Mouse (Mus musculus) MEL (cell line): ENCODE results near the gene Scn3b. TPM values are rescaled to one million over a fixed set of nuclear protein-coding genes. Genes with fewer than 3 reads are reported as not detected.

ENCODE experiments used
- DNase-seq: peaks from one replicate; pipeline ENCODE4 v3.0.0; 2011; ENCODE audit warnings: low read depth, low spot score
- H3K27ac ChIP-seq: 2 replicates; pipeline ENCODE4 v1.5.1; 2012; ENCODE audit warnings: low read depth, mild to moderate bottlenecking, control low read depth, low read length, moderate library complexity; ENCODE audit not compliant: control insufficient read depth
- H3K27me3 ChIP-seq, 2 experiments: fragments of 150-350 bp in 1 of 2; sonication (generic) in 1 of 2; 2 replicates each; pipeline ENCODE4 v1.6.1; 2012; ENCODE audit warnings: low read length in 2 of 2, mild to moderate bottlenecking in 2 of 2, improper control_type of control experiment in 1 of 2, moderate library complexity in 1 of 2; ENCODE audit not compliant: insufficient read depth in 2 of 2, control insufficient read depth in 1 of 2
- H3K36me3 ChIP-seq, 2 experiments: 2 replicates each; pipeline ENCODE4 v1.6.1; 2012 to 2014; ENCODE audit warnings: low read length in 2 of 2, improper control_type of control experiment in 1 of 2, inconsistent platforms in 1 of 2, mild to moderate bottlenecking in 1 of 2; ENCODE audit not compliant: insufficient read depth in 2 of 2, control insufficient read depth in 1 of 2
- H3K4me1 ChIP-seq, 2 experiments: fragments of 150-350 bp in 1 of 2; sonication (generic) in 1 of 2; 2 replicates each; pipeline ENCODE4 v1.6.1; 2012; ENCODE audit warnings: low read length in 2 of 2, improper control_type of control experiment in 1 of 2, mild to moderate bottlenecking in 1 of 2; ENCODE audit not compliant: insufficient read depth in 2 of 2, control insufficient read depth in 1 of 2
- H3K4me3 ChIP-seq, 2 experiments: fragments of 150-350 bp in 1 of 2; sonication (generic) in 1 of 2; 2 replicates each; pipeline ENCODE4 v1.5.1; 2012; ENCODE audit warnings: low read depth in 2 of 2, low read length in 2 of 2, mild to moderate bottlenecking in 2 of 2, moderate library complexity in 2 of 2, control low read depth in 1 of 2, improper control_type of control experiment in 1 of 2; ENCODE audit not compliant: control insufficient read depth in 1 of 2, insufficient read depth in 1 of 2
- H3K79me2 ChIP-seq: 2 replicates; pipeline ENCODE4 v1.6.1; 2012; ENCODE audit warnings: mild to moderate bottlenecking, low read length, moderate library complexity; ENCODE audit not compliant: control insufficient read depth, poor library complexity, insufficient read depth
- H3K9ac ChIP-seq: 2 replicates; pipeline ENCODE4 v1.6.1; 2012; ENCODE audit warnings: low read depth, mild to moderate bottlenecking, control low read depth, low read length, moderate library complexity; ENCODE audit not compliant: control insufficient read depth, poor library complexity, severe bottlenecking
- H3K9me3 ChIP-seq: fragments of 150-350 bp; sonication (generic); replicated peaks from 2 replicates; pipeline ENCODE4 v1.6.1; 2012; ENCODE audit warnings: mild to moderate bottlenecking, low read length, improper control_type of control experiment, moderate library complexity; ENCODE audit not compliant: insufficient read depth
- BHLHE40 ChIP-seq: IDR thresholded peaks from 2 replicates; pipeline ENCODE4 v1.6.1; 2012; ENCODE audit warnings: low read depth, mild to moderate bottlenecking, inconsistent platforms, low read length, improper control_type of control experiment, borderline replicate concordance
- CHD2 ChIP-seq: IDR thresholded peaks from 2 replicates; pipeline ENCODE4 v1.6.1; 2011; ENCODE audit warnings: low read length, improper control_type of control experiment
- E2F4 ChIP-seq: IDR thresholded peaks from 2 replicates; pipeline ENCODE4 v1.6.1; 2011; ENCODE audit warnings: low read depth, low read length, improper control_type of control experiment, borderline replicate concordance
- EP300 ChIP-seq, 2 experiments: IDR thresholded peaks; 2 replicates each; pipeline ENCODE4 v1.6.1; 2011; ENCODE audit warnings: improper control_type of control experiment in 2 of 2, low read length in 2 of 2, low read depth in 1 of 2, mild to moderate bottlenecking in 1 of 2
- ETS1 ChIP-seq: IDR thresholded peaks from 2 replicates; pipeline ENCODE4 v1.6.1; 2012; ENCODE audit warnings: low read depth, mild to moderate bottlenecking, inconsistent platforms, low read length, improper control_type of control experiment, moderate library complexity
- HCFC1 ChIP-seq: IDR thresholded peaks from 2 replicates; pipeline ENCODE4 v1.6.1; 2012; ENCODE audit warnings: low read depth, mild to moderate bottlenecking, inconsistent platforms, low read length, improper control_type of control experiment, moderate library complexity
- JUND ChIP-seq: IDR thresholded peaks from 2 replicates; pipeline ENCODE4 v1.6.1; 2011; ENCODE audit warnings: low read depth, mild to moderate bottlenecking, improper control_type of control experiment, low read length
- MAX ChIP-seq: IDR thresholded peaks from 2 replicates; pipeline ENCODE4 v1.6.1; 2011; ENCODE audit warnings: low read length, improper control_type of control experiment
- MAZ ChIP-seq: IDR thresholded peaks from 2 replicates; pipeline ENCODE4 v1.6.1; 2012; ENCODE audit warnings: low read depth, mild to moderate bottlenecking, inconsistent platforms, low read length, improper control_type of control experiment
- MXI1 ChIP-seq: IDR thresholded peaks from 2 replicates; pipeline ENCODE4 v1.6.1; 2011; ENCODE audit warnings: mild to moderate bottlenecking, low read depth, low read length, improper control_type of control experiment
- MYB ChIP-seq: IDR thresholded peaks from 2 replicates; pipeline ENCODE4 v1.6.1; 2011; ENCODE audit warnings: mild to moderate bottlenecking, low read depth, low read length, improper control_type of control experiment
- MYC ChIP-seq: IDR thresholded peaks from 2 replicates; pipeline ENCODE4 v1.6.1; 2011; ENCODE audit warnings: low read depth, mild to moderate bottlenecking, low read length, improper control_type of control experiment, moderate library complexity
- NELFE ChIP-seq: IDR thresholded peaks from 2 replicates; pipeline ENCODE4 v1.6.1; 2011; ENCODE audit warnings: low read depth, low read length, improper control_type of control experiment
- NRF1 ChIP-seq: IDR thresholded peaks from 2 replicates; pipeline ENCODE4 v1.6.1; 2014; ENCODE audit warnings: low read depth, mild to moderate bottlenecking, inconsistent platforms, low read length, improper control_type of control experiment, moderate library complexity; ENCODE audit not compliant: poor library complexity, insufficient read depth, severe bottlenecking
- POLR2A ChIP-seq, 2 experiments: IDR thresholded peaks; 2 replicates each; pipeline ENCODE4 v1.6.1; 2011 to 2012; ENCODE audit warnings: low read length in 2 of 2, mild to moderate bottlenecking in 2 of 2, control low read depth in 1 of 2, improper control_type of control experiment in 1 of 2, low read depth in 1 of 2, moderate library complexity in 1 of 2; ENCODE audit not compliant: control insufficient read depth in 1 of 2, insufficient read depth in 1 of 2, poor library complexity in 1 of 2
- POLR2AphosphoS5 ChIP-seq: IDR thresholded peaks from 2 replicates; pipeline ENCODE4 v1.6.1; 2012; ENCODE audit warnings: low read depth, borderline replicate concordance, mild to moderate bottlenecking, inconsistent platforms, low read length, moderate library complexity, mixed read lengths
- SMC3 ChIP-seq: IDR thresholded peaks from 2 replicates; pipeline ENCODE4 v1.6.1; 2011; ENCODE audit warnings: low read depth, low read length, improper control_type of control experiment
- TBP ChIP-seq: IDR thresholded peaks from 2 replicates; pipeline ENCODE4 v1.8.0; 2011; ENCODE audit warnings: low read depth, low read length, improper control_type of control experiment
- TCF12 ChIP-seq: IDR thresholded peaks from 2 replicates; pipeline ENCODE4 v1.6.1; 2014; ENCODE audit warnings: low read depth, mild to moderate bottlenecking, inconsistent platforms, low read length, improper control_type of control experiment, moderate library complexity
- USF2 ChIP-seq, 2 experiments: IDR thresholded peaks; 2 replicates each; pipeline ENCODE4 v1.6.1; 2011 to 2012; ENCODE audit warnings: improper control_type of control experiment in 2 of 2, low read length in 2 of 2, borderline replicate concordance in 1 of 2, inconsistent platforms in 1 of 2, low read depth in 1 of 2, mild to moderate bottlenecking in 1 of 2; ENCODE audit not compliant: insufficient read depth in 1 of 2
- ZC3H11A ChIP-seq: IDR thresholded peaks from 2 replicates; pipeline ENCODE4 v1.6.1; 2012; ENCODE audit warnings: low read depth, mild to moderate bottlenecking, inconsistent platforms, low read length, improper control_type of control experiment
- ZKSCAN1 ChIP-seq: IDR thresholded peaks from 2 replicates; pipeline ENCODE4 v1.6.1; 2012; ENCODE audit warnings: low read depth, mild to moderate bottlenecking, inconsistent platforms, low read length, improper control_type of control experiment, moderate library complexity
- ZNF384 ChIP-seq: IDR thresholded peaks from 2 replicates; pipeline ENCODE4 v1.6.1; 2012; ENCODE audit warnings: low read depth, mild to moderate bottlenecking, inconsistent platforms, low read length, improper control_type of control experiment
- polyA plus RNA-seq, 2 experiments: library from polyadenylated mRNA; stranded (reverse) in 1 of 2; unstranded in 1 of 2; fragments of >175 nt in 1 of 2; fragments of >200 nt in 1 of 2; gene quantifications; 2 replicates each; pipeline versions ENCODE4 v1.2.1 to v1.2.4; 2012; ENCODE audit warnings: low replicate concordance in 2 of 2, low read depth in 1 of 2; ENCODE audit not compliant: insufficient read length in 2 of 2, insufficient read depth in 1 of 2, missing spikeins in 1 of 2
- total RNA-seq: library from RNA; depleted of rRNA; stranded (reverse); fragments of 300-350 nt; gene quantifications from 2 replicates; pipeline ENCODE4 v1.2.3, GENCODE M21; 2012

The Scn3b gene
- total and polyA plus RNA-seq, 3 experiments = not detected

DNA sequence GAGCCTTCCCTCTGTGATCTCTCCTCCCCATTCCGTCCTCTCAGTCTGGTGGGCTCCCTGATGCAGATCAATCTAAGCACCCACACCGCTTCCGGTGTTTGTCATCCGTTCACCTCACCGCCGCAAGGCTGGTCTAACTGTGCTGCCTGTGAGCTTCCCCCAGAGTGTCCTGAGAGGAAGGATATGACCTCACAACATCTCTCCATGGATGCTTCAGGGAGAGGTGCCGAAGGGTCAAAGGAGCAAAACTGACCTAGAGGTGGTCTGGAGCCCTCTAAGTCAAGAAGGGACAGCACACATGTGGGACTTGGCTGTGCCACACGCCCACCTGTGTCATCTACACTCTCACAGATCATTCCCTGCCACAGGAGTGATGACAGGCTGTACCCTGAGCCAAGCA is 33.4 kb downstream of the Scn3b start:
- no peak overlapping the region for H3K9ac ChIP-seq
- no peaks in the 10 kb centered on the region for H3K79me2 ChIP-seq
- H3K27me3 ChIP-seq = no peaks in the 10 kb centered on the region
- H3K4me3 ChIP-seq = no peak overlapping the region
- no peak for DNase-seq
- TF ChIP-seq NELFE (no peak), TCF12 (no peak), POLR2AphosphoS5 (no peak), MXI1 (no peak), E2F4 (no peak), MAX (no peak), HCFC1 (no peak), JUND (no peak), ZC3H11A (no peak), CHD2 (no peak), ETS1 (no peak), TBP (no peak)
- no peaks in the 10 kb centered on the region for H3K36me3 ChIP-seq
- H3K4me1 ChIP-seq = no peaks in the 10 kb centered on the region
- H3K27ac ChIP-seq = no peak overlapping the region
- H3K9me3 ChIP-seq = no peaks in the 10 kb centered on the region

DNA sequence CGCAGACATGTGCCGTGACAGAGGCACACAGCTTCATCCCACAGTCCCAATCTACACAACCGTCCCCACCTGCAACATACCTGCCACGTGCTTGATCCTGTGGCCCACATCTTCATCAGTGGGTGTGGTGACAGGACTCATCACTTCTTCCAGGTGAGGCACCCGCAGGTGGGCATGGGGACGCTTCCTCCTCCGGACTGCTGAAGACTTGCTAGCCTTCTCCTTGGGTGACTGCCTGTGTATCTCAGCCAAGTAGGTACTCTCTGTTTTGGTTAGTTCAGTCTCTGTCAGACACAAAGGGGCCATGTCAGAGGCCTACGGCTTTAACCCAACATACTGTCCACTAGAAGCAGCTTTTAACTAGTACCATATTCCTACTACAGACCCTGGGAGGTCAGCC is 35.2 kb downstream of the Scn3b start:
- no peaks in the 10 kb centered on the region for H3K79me2 ChIP-seq
- no peak overlapping the region for H3K9ac ChIP-seq
- H3K27ac ChIP-seq = no peak overlapping the region
- no peaks in the 10 kb centered on the region for H3K4me1 ChIP-seq
- DNase-seq = no peak
- no peaks in the 10 kb centered on the region for H3K36me3 ChIP-seq
- H3K27me3 ChIP-seq = no peaks in the 10 kb centered on the region
- H3K9me3 ChIP-seq = no peaks in the 10 kb centered on the region
- no peak for TF ChIP-seq MXI1
- no peak for TF ChIP-seq POLR2AphosphoS5
- no peak for TF ChIP-seq ZKSCAN1
- TF ChIP-seq SMC3 = no peak
- TF ChIP-seq EP300 (IDR thresholded peaks at IDR 0.05; ENCODE audit: low read depth in 1 of 2, low read length in 2 of 2) = no peak
- no peak for TF ChIP-seq USF2 (IDR thresholded peaks at IDR 0.05; ENCODE audit: borderline replicate concordance in 1 of 2, insufficient read depth in 1 of 2, low read depth in 1 of 2, low read length in 2 of 2)
- no peak for TF ChIP-seq ZNF384
- no peak for TF ChIP-seq MYB
- TF ChIP-seq ZC3H11A = no peak
- no peak for TF ChIP-seq POLR2A (IDR thresholded peaks at IDR 0.05; ENCODE audit: control insufficient read depth in 1 of 2, insufficient read depth in 1 of 2, low read depth in 1 of 2, low read length in 2 of 2, poor library complexity in 1 of 2)
- TF ChIP-seq BHLHE40 = no peak
- TF ChIP-seq MYC = no peak
- TF ChIP-seq CHD2 = no peak
- TF ChIP-seq NRF1 = no peak
- no peak for TF ChIP-seq MAZ
- no peak for TF ChIP-seq NELFE
- no peak overlapping the region for H3K4me3 ChIP-seq
